Mouse (Mus musculus): ENCODE data around the gene Gm6880.
A peak's percentile ranks its signal among the peaks of the same experiment; 100 is the strongest.
"Not testable (repeated sequence)": the region's sequence is repeated elsewhere in the genome, so short reads cannot be mapped to it uniquely, and the experiment has no call there.

The Gm6880 gene

DNA sequence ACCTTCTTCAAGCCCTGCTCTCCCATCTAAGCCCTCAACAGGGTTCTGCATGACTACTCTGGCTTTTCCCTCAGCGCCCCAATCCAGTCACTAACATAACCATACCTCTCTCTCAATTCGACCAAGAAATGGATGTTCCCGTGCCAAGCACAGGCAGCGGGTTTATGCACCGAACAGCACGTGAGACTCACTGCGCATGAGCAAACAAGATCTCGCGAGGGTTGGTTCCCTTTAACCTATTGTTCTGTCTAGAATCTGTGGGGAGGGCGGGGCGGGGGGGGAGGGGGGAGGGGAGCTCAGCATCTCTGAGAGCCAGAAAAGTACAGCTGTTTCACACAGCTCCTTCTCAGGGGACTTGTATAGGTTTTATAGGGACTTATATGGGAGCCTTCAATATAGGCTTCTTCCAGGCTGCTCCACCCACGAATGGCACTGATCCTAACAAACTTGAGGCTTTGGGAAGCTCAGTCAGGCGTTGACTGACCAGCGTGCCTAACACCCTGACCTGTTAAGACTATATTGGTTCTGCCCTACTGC, at the start of gene Gm6880:
TSS of gene Gm6880 (minus strand) at position 51 of the 537 bp plus-strand sequence.
- not testable (repeated sequence) for DNase-seq (ENCODE audit: low read depth)

DNA sequence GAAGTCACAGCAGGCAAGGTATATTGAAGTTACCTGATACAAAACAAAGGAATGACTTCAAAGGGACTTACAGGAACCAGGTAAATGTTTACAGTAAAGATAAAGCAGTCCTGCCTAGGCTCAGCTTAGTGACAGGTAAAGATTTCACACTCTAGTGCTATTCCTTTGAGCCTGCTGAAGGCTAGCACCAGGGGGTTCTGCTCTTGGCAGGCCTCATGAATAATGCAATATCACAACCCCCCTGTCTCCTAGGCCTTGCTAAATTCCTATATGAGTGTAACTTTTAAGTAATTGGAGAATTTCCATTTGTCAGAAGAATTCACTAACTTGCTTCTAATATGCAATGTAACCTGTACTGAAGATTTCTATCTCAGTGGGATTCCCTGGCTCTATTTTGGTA, 36.3 kb upstream of the Gm6880 start:
- DNase-seq (ENCODE audit: low read depth) = not testable (repeated sequence)

DNA sequence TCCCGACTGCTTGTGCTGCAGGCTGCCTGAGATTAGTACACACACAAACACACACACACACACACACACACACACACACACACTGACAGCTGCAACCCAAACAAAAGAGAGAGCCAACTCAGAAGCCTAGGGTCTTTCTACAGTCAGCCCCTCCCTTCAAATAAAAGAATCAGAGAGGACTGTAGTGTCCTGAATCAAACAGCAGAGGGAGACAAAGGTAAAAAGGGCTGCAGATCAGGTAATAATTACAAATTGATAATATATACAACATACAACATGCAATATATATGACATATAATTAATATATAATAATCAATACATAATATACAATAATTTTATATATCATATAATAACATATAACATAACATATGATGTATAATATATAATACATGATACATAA, 15.9 kb upstream of the Gm6880 start:
- DNase-seq (ENCODE audit: low read depth) = peak; percentile 1

DNA sequence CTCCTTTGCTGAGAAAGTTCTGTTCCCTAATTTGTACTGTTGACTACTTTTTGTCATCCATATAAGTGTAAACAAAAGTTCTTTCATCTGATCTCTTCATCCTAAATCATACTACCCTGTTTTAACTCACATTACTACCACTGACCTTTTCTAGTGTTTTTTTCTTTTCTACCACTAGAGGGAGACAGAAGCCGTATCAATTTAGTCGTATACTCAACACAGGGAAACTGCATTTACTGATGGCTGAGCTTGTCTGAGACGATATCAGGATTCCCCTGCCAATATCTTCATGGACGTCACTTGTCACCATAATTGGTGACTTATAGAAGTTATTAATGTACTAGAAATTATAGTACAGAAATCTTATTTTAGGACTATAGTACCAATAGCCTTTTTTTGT, 28.4 kb downstream of the Gm6880 start:
- DNase-seq (ENCODE audit: low read depth) = peak; percentile 65

DNA sequence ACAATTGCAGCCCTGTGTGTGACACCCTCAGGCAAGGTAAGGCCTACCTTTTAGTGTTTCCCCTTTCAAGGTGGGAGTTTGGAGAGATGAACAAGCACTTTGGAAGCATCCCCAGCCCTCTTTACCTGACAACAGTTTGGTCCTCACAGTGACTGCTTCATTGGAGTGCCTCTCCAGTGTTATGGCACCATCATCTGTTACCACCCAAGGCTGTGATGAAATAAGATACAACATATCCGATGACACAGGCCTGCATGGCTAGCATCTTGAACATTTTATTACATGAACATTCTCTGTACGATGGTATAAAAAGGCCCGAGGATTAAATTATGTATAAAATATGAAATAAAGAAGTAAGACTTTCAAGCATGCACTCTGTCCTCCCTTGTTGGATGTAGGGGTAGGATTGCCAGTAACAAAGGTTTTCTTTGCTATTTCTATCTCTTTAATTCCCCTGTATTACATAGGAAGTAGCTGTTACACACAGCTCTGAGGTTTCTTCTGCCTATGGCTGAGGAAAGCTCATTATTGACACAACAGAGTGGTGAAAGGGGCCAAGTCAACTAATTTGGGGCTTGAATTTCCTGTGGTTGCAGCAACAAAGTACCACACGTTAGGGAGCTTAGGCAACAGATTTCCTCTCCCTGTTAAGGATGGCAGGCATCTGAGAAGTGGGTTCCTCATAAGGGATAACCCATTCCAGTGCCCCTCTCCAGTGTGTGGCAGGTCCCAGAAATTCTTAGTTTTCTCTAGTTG, 29.9 kb downstream of the Gm6880 start:
- no peak for DNase-seq (ENCODE audit: low read depth)

All from NIH3T3 (cell line).